Mouse (Mus musculus): Measurements from ENCODE around the gene Mapkapk5. TPM values are rescaled to one million over a fixed set of nuclear protein-coding genes. Genes with fewer than 3 reads are reported as not detected.
"Not testable (repeated sequence)": the region's sequence is repeated elsewhere in the genome, so short reads cannot be mapped to it uniquely, and the experiment has no call there.

Gene Mapkapk5
- polyA plus RNA-seq, 1 experiment from 2014 or later, result 38.5 TPM

- WGBS, result 83% methylated on average over 7 of the region's 7 CpGs
- no peak for DNase-seq (ENCODE audit: low spot score)
Observed at GRCm38 (mm10) chr5:121510009-121510408, 35.7 kb downstream of the Mapkapk5 start.

GRCm38 (mm10) chr5:121506846-121507245, 38.9 kb downstream of the Mapkapk5 start:
- H3K9me3 ChIP-seq, result no peaks in the 10 kb centered on the region
- H3K27me3 ChIP-seq (ENCODE audit: insufficient read depth, poor library complexity, severe bottlenecking), result no peaks in the 10 kb centered on the region
- H3K4me3 ChIP-seq, result no peak overlapping the region
- H3K4me1 ChIP-seq, result peaks cover 4% of the 10 kb centered on the region; the same call in 1 of the 2 replicates
- 75% methylated on average over 1 of the region's 1 CpGs for WGBS
- no peaks in the 10 kb centered on the region for H3K36me3 ChIP-seq
- H3K27ac ChIP-seq, result no peak overlapping the region
- DNase-seq (ENCODE audit: low spot score), result no peak

More at GRCm38 (mm10) chr5:121510009-121510408, 35.7 kb downstream of the Mapkapk5 start:
- Histone ChIP-seq H3K9me3 (no peaks in the 10 kb centered on the region), H3K4me1 (peaks cover 4% of the 10 kb centered on the region; the same call in 1 of the 2 replicates), H3K27me3 (ENCODE audit: insufficient read depth, poor library complexity, severe bottlenecking) (no peaks in the 10 kb centered on the region), H3K36me3 (no peaks in the 10 kb centered on the region), H3K4me3 (no peak overlapping the region), H3K27ac (no peak overlapping the region)

GRCm38 (mm10) chr5:121503231-121503630, 42.5 kb downstream of the Mapkapk5 start, which contains the start of gene Adam1b:
Gene Adam1b, minus strand, starts transcription at chr5:121503435.
- Histone ChIP-seq H3K4me3 (no peak within 1 kb of the TSS), H3K4me1 (peaks cover 4% of the 10 kb centered on the region; the same call in 1 of the 2 replicates), H3K36me3 (no peaks in the 10 kb centered on the region), H3K9me3 (no peaks in the 10 kb centered on the region), H3K27ac (no peak within 1 kb of the TSS), H3K27me3 (ENCODE audit: insufficient read depth, poor library complexity, severe bottlenecking) (no peaks in the 10 kb centered on the region)
- DNase-seq (ENCODE audit: low spot score), result no peak
- 71% methylated on average over 3 of the region's 3 CpGs for WGBS

- not testable (repeated sequence) for H3K9me3 ChIP-seq; H3K4me1 ChIP-seq; H3K36me3 ChIP-seq; H3K27ac ChIP-seq; H3K4me3 ChIP-seq; H3K27me3 ChIP-seq (ENCODE audit: insufficient read depth, poor library complexity, severe bottlenecking); DNase-seq (ENCODE audit: low spot score)
- WGBS, result 73% methylated on average over 11 of the region's 17 CpGs
Observed at GRCm38 (mm10) chr5:121501424-121501996, 44.2 kb downstream of the Mapkapk5 start.

GRCm38 (mm10) chr5:121500719-121501118, 45.0 kb downstream of the Mapkapk5 start:
- Histone ChIP-seq H3K4me3 (no peak overlapping the region), H3K9me3 (no peaks in the 10 kb centered on the region), H3K36me3 (no peaks in the 10 kb centered on the region), H3K27me3 (ENCODE audit: insufficient read depth, poor library complexity, severe bottlenecking) (no peaks in the 10 kb centered on the region), H3K27ac (no peak overlapping the region), H3K4me1 (no peaks in the 10 kb centered on the region)
- WGBS, result 65% methylated on average over 7 of the region's 7 CpGs
- no peak for DNase-seq (ENCODE audit: low spot score)

GRCm38 (mm10) chr5:121493305-121493704, 52.4 kb downstream of the Mapkapk5 start:
- Histone ChIP-seq H3K4me1 (no peaks in the 10 kb centered on the region), H3K27me3 (ENCODE audit: insufficient read depth, poor library complexity, severe bottlenecking) (no peaks in the 10 kb centered on the region), H3K36me3 (no peaks in the 10 kb centered on the region), H3K4me3 (no peak overlapping the region), H3K9me3 (no peaks in the 10 kb centered on the region), H3K27ac (no peak overlapping the region)
- WGBS, result 73% methylated on average over 8 of the region's 8 CpGs
- DNase-seq (ENCODE audit: low spot score), result no peak

- 78% methylated on average over 5 of the region's 5 CpGs for WGBS
- Histone ChIP-seq H3K36me3 (no peaks in the 10 kb centered on the region), H3K27ac (no peak overlapping the region), H3K4me3 (no peak overlapping the region), H3K27me3 (ENCODE audit: insufficient read depth, poor library complexity, severe bottlenecking) (no peaks in the 10 kb centered on the region), H3K9me3 (no peaks in the 10 kb centered on the region), H3K4me1 (no peaks in the 10 kb centered on the region)
- DNase-seq (ENCODE audit: low spot score), result no peak
Observed at GRCm38 (mm10) chr5:121484801-121485200, 60.9 kb downstream of the Mapkapk5 start.

- H3K36me3 ChIP-seq, result no peaks in the 10 kb centered on the region
- H3K27ac ChIP-seq, result no peak overlapping the region
- H3K27me3 ChIP-seq (ENCODE audit: insufficient read depth, poor library complexity, severe bottlenecking), result no peaks in the 10 kb centered on the region
- DNase-seq (ENCODE audit: low spot score), result no peak
- H3K9me3 ChIP-seq, result no peaks in the 10 kb centered on the region
- WGBS, result 33% methylated on average over 3 of the region's 3 CpGs
- H3K4me3 ChIP-seq, result no peak overlapping the region
- H3K4me1 ChIP-seq, result no peaks in the 10 kb centered on the region
Observed at GRCm38 (mm10) chr5:121477680-121478079, 68.0 kb downstream of the Mapkapk5 start.

- no peak overlapping the region for H3K4me3 ChIP-seq
- no peaks in the 10 kb centered on the region for H3K36me3 ChIP-seq
- DNase-seq (ENCODE audit: low spot score), result no peak
- peaks cover 2% of the 10 kb centered on the region; the same call in 1 of the 2 replicates for H3K4me1 ChIP-seq
- 83% methylated on average over 1 of the region's 1 CpGs for WGBS
- peak overlapping the region; percentile 42; the same call in 1 of the 2 replicates for H3K27ac ChIP-seq
- H3K27me3 ChIP-seq (ENCODE audit: insufficient read depth, poor library complexity, severe bottlenecking), result no peaks in the 10 kb centered on the region
- no peaks in the 10 kb centered on the region for H3K9me3 ChIP-seq
Observed at GRCm38 (mm10) chr5:121476040-121476439, 69.7 kb downstream of the Mapkapk5 start.

Other genes starting within 250 kb of the Mapkapk5 start
- 71.9 and 80.3 TPM in 2 replicates for gene Trafd1, start 160.3 kb downstream of the Mapkapk5 start, polyA plus RNA-seq (2016; fragmentation: Nextera tagmentation; extraction: Ambion mirVana)
- 47.3 and 50.7 TPM in 2 replicates for gene Naa25, start 148.0 kb downstream of the Mapkapk5 start, polyA plus RNA-seq (2016; fragmentation: Nextera tagmentation; extraction: Ambion mirVana)
- gene Tmem116, start 94.0 kb downstream of the Mapkapk5 start, polyA plus RNA-seq (2016; fragmentation: Nextera tagmentation; extraction: Ambion mirVana), result 2.4 and 4.6 TPM in 2 replicates
- 153 and 160 TPM in 2 replicates for gene Erp29, start 93.4 kb downstream of the Mapkapk5 start, polyA plus RNA-seq (2016; fragmentation: Nextera tagmentation; extraction: Ambion mirVana)
- gene Adam1b, start 42.5 kb downstream of the Mapkapk5 start, polyA plus RNA-seq (2016; fragmentation: Nextera tagmentation; extraction: Ambion mirVana), result 0.15 and 0.18 TPM in 2 replicates
- gene Adam1a, start 423 bp downstream of the Mapkapk5 start, polyA plus RNA-seq (2016; fragmentation: Nextera tagmentation; extraction: Ambion mirVana), result 0.78 and 1.4 TPM in 2 replicates
- gene Gm42878, start 423 bp downstream of the Mapkapk5 start, polyA plus RNA-seq (2016; fragmentation: Nextera tagmentation; extraction: Ambion mirVana), result not detected in 2 replicates
- 59.9 and 90.3 TPM in 2 replicates for gene Aldh2, start 47.9 kb upstream of the Mapkapk5 start, polyA plus RNA-seq (2016; fragmentation: Nextera tagmentation; extraction: Ambion mirVana)
- 4.7 and 6.1 TPM in 2 replicates for gene Acad12, start 73.0 kb upstream of the Mapkapk5 start, polyA plus RNA-seq (2016; fragmentation: Nextera tagmentation; extraction: Ambion mirVana)
- gene Acad10, start 114.6 kb upstream of the Mapkapk5 start, polyA plus RNA-seq (2016; fragmentation: Nextera tagmentation; extraction: Ambion mirVana), result 1.5 and 2.6 TPM in 2 replicates
- 33.2 and 35.5 TPM in 2 replicates for gene Brap, start 114.7 kb upstream of the Mapkapk5 start, polyA plus RNA-seq (2016; fragmentation: Nextera tagmentation; extraction: Ambion mirVana)
- gene Atxn2, start 165.4 kb upstream of the Mapkapk5 start, polyA plus RNA-seq (2016; fragmentation: Nextera tagmentation; extraction: Ambion mirVana), result 38.2 and 46.8 TPM in 2 replicates